Mouse (Mus musculus) neural tube, embryonic 15.5 days (tissue): ENCODE results near the gene Gm49373. TPM values are rescaled to one million over a fixed set of nuclear protein-coding genes. Genes with fewer than 3 reads are reported as not detected.

Source experiments
- microRNA counts: library from miRNA; unstranded; fragments of <30 nt; microRNA quantifications from one replicate; lab custom pipeline; 2016
- microRNA-seq: library from miRNA; unstranded; fragments of <30 nt; microRNA quantifications from one replicate; pipeline ENCODE4, GENCODE M21; 2017
- polyA plus RNA-seq: library from polyadenylated mRNA; unstranded; fragments of >200 nt; fragmentation: Nextera tagmentation; extraction: Ambion mirVana; gene quantifications from 2 replicates; pipeline ENCODE4 v1.2.1, GENCODE M21; 2015

The Gm49373 gene
- polyA plus RNA-seq, 1 experiment from 2014 or later: 2.2 TPM

MicroRNAs within 50 kb of the gene (microRNA counts, 519-probe panel; counts per million panel counts)
- 2,845 counts per million, percentile 68 among the panel's probes with 10 or more counts for microRNA mmu-miR-1900 (lab: Ali Mortazavi, UCI)

Small RNA genes lying within 50 kb of the gene (microRNA-seq; reads per million reads assigned to microRNA genes)
- gene Mir1900: not detected
- gene Mir7082: not detected

Other genes with a start within 250 kb of the Gm49373 start
- gene A230050P20Rik, start 204.5 kb downstream of the Gm49373 start, polyA plus RNA-seq: 17.0 and 23.2 TPM in 2 replicates
- gene Angptl6, start 193.4 kb downstream of the Gm49373 start, polyA plus RNA-seq: 11.8 and 13.8 TPM in 2 replicates
- 49.7 and 57.3 TPM in 2 replicates for gene Ppan, start 184.9 kb downstream of the Gm49373 start, polyA plus RNA-seq
- gene Eif3g, start 174.5 kb downstream of the Gm49373 start, polyA plus RNA-seq: 260 and 274 TPM in 2 replicates
- 51.6 and 60.8 TPM in 2 replicates for gene Dnmt1, start 113.2 kb downstream of the Gm49373 start, polyA plus RNA-seq
- 8.8 and 17.9 TPM in 2 replicates for gene S1pr2, start 96.3 kb downstream of the Gm49373 start, polyA plus RNA-seq
- gene Mrpl4, start 70.4 kb downstream of the Gm49373 start, polyA plus RNA-seq: 114 and 123 TPM in 2 replicates
- 4.2 and 16.9 TPM in 2 replicates for gene Icam1, start 57.1 kb downstream of the Gm49373 start, polyA plus RNA-seq
- 0.54 TPM in 1 of 2 replicates, not detected in the other for gene Icam4, start 43.7 kb downstream of the Gm49373 start, polyA plus RNA-seq
- gene Icam5, start 41.0 kb downstream of the Gm49373 start, polyA plus RNA-seq: 1.8 and 2.0 TPM in 2 replicates
- 1.00 and 1.6 TPM in 2 replicates for gene Zglp1, start 6.0 kb downstream of the Gm49373 start, polyA plus RNA-seq
- 69.8 and 77.7 TPM in 2 replicates for gene Fdx1l, start 518 bp upstream of the Gm49373 start, polyA plus RNA-seq
- 1.4 and 2.3 TPM in 2 replicates for gene Gm38431, start 18.9 kb upstream of the Gm49373 start, polyA plus RNA-seq
- gene Raver1, start 18.9 kb upstream of the Gm49373 start, polyA plus RNA-seq: 25.6 and 38.0 TPM in 2 replicates
- gene Tyk2, start 58.1 kb upstream of the Gm49373 start, polyA plus RNA-seq: 9.9 and 12.4 TPM in 2 replicates
- gene Cdc37, start 76.9 kb upstream of the Gm49373 start, polyA plus RNA-seq: 199 and 230 TPM in 2 replicates
- 37.4 and 42.1 TPM in 2 replicates for gene Pde4a, start 92.6 kb upstream of the Gm49373 start, polyA plus RNA-seq
- 70.1 and 72.0 TPM in 2 replicates for gene Keap1, start 166.3 kb upstream of the Gm49373 start, polyA plus RNA-seq
- gene S1pr5, start 175.3 kb upstream of the Gm49373 start, polyA plus RNA-seq: 5.8 and 6.7 TPM in 2 replicates
- gene Atg4d, start 192.2 kb upstream of the Gm49373 start, polyA plus RNA-seq: 50.0 and 52.4 TPM in 2 replicates
- 15.2 and 18.7 TPM in 2 replicates for gene Kri1, start 214.9 kb upstream of the Gm49373 start, polyA plus RNA-seq
- gene Cdkn2d, start 218.3 kb upstream of the Gm49373 start, polyA plus RNA-seq: 120 and 129 TPM in 2 replicates
- gene Ap1m2, start 239.2 kb upstream of the Gm49373 start, polyA plus RNA-seq: 2.5 and 12.1 TPM in 2 replicates
- 68.4 and 79.7 TPM in 2 replicates for gene Slc44a2, start 247.6 kb upstream of the Gm49373 start, polyA plus RNA-seq